ENCODE assay signal across 15 mouse cellular contexts in genomic region chr8:83182784-83183183, GRCm38 (mm10). TPM values are rescaled to one million over a fixed set of nuclear protein-coding genes. Genes with fewer than 3 reads are reported as not detected.
A peak's percentile ranks its signal among the peaks of the same experiment; 100 is the strongest.
DNase-seq lines count a peak whose midpoint lies in the region; ATAC-seq and TF ChIP-seq lines count a peak whose summit lies in the region.
"Had no signal": no experiment of that assay in that cellular context is flagged by ENCODE, and none has a peak within 500 bp of the region (broad histone marks: within the 10 kb centered on the region; RNA-seq: fewer than 3 reads in every experiment).

No protein-coding gene starts in this region.

- intact Hi-C loops in left cerebral cortex, postnatal 4 days (cut with DNase I): no loop called here

- H3K27ac ChIP-seq in kidney, embryonic 16.5 days (ENCODE audit: low read length): peak overlapping the region; percentile 52; the same call in 1 of the 2 replicates
- peak overlapping the region; percentile 66 for H3K27ac ChIP-seq in hindbrain, embryonic 12.5 days
- H3K27ac ChIP-seq in neural tube, embryonic 13.5 days (replicated peaks): peak overlapping the region; percentile 67
- H3K27ac ChIP-seq: kidney, embryonic 15.5 days; limb, embryonic 12.5 days had no signal

- no peak overlapping the region for H3K4me3 ChIP-seq in kidney, embryonic 16.5 days (ENCODE audit: low read length)
- H3K4me3 ChIP-seq in hindbrain, embryonic 12.5 days: no peak overlapping the region
- no peak overlapping the region for H3K4me3 ChIP-seq in neural tube, embryonic 13.5 days
- H3K4me3 ChIP-seq: embryonic facial prominence, embryonic 15.5 days; kidney, embryonic 15.5 days; limb, embryonic 12.5 days had no signal

- no peaks in the 10 kb centered on the region for H3K27me3 ChIP-seq in kidney, embryonic 16.5 days (ENCODE audit: insufficient read depth, low read length)
- H3K27me3 ChIP-seq in hindbrain, embryonic 12.5 days: no peaks in the 10 kb centered on the region
- no peaks in the 10 kb centered on the region for H3K27me3 ChIP-seq in neural tube, embryonic 13.5 days
- H3K27me3 ChIP-seq: CH12.LX; embryonic facial prominence, embryonic 15.5 days; kidney, embryonic 15.5 days; limb, embryonic 12.5 days; Patski had no signal

- no peak for DNase-seq in kidney, postnatal 14 days
- peak; percentile 50 for DNase-seq in brain, embryonic 14.5 days (ENCODE audit: low read depth)
- DNase-seq in right cerebral cortex, adult 18-20 months: no peak
- DNase-seq in left cerebral cortex, postnatal 4 days: no peak
- DNase-seq: heart, postnatal 36 days had no signal

- no peak for ATAC-seq in kidney, embryonic 16.5 days (ENCODE audit: low FRiP score, low TSS enrichment)
- peak; percentile 54 for ATAC-seq in hindbrain, embryonic 12.5 days (ENCODE audit: low FRiP score)
- no peak for ATAC-seq in neural tube, embryonic 13.5 days (ENCODE audit: low read depth)
- ATAC-seq: Patski had no signal

- 70% methylated on average over 5 of the region's 5 CpGs for WGBS in kidney, embryonic 16.5 days
- WGBS in hindbrain, embryonic 12.5 days: 57% methylated on average over 5 of the region's 5 CpGs
- WGBS in neural tube, embryonic 13.5 days: 44% methylated on average over 5 of the region's 5 CpGs

- H3K9me3 ChIP-seq in kidney, embryonic 16.5 days (ENCODE audit: low read length): no peaks in the 10 kb centered on the region
- H3K9me3 ChIP-seq in hindbrain, embryonic 12.5 days (replicated peaks): no peaks in the 10 kb centered on the region
- no peaks in the 10 kb centered on the region for H3K9me3 ChIP-seq in neural tube, embryonic 13.5 days
- H3K9me3 ChIP-seq: embryonic facial prominence, embryonic 15.5 days; kidney, embryonic 15.5 days; limb, embryonic 12.5 days had no signal

- no peaks in the 10 kb centered on the region for H3K36me3 ChIP-seq in kidney, embryonic 16.5 days (ENCODE audit: insufficient read depth, low read length)
- H3K36me3 ChIP-seq in hindbrain, embryonic 12.5 days: no peaks in the 10 kb centered on the region
- H3K36me3 ChIP-seq in neural tube, embryonic 13.5 days: no peaks in the 10 kb centered on the region
- H3K36me3 ChIP-seq: embryonic facial prominence, embryonic 15.5 days; kidney, embryonic 15.5 days; limb, embryonic 12.5 days had no signal

- H3K9ac ChIP-seq in kidney, embryonic 16.5 days (replicated peaks; ENCODE audit: low read length): no peak overlapping the region; the same call in 1 of the 2 replicates
- H3K9ac ChIP-seq in hindbrain, embryonic 12.5 days: no peak overlapping the region
- H3K9ac ChIP-seq in neural tube, embryonic 13.5 days: 0 out of 2 replicates have a peak overlapping the region, but pooled peaks have one; percentile 12
- H3K9ac ChIP-seq: embryonic facial prominence, embryonic 15.5 days; kidney, embryonic 15.5 days; limb, embryonic 12.5 days had no signal

- no peak for TF ChIP-seq CTCF in brain, embryonic 14.5 days (IDR thresholded peaks at IDR 0.05; ENCODE audit: borderline replicate concordance, extremely low read depth, insufficient read depth, insufficient read length)

- no peak overlapping the region for H3K4me2 ChIP-seq in kidney, embryonic 16.5 days (replicated peaks; ENCODE audit: low read depth, low read length)
- H3K4me2 ChIP-seq in hindbrain, embryonic 12.5 days (replicated peaks): no peak overlapping the region
- no peak overlapping the region for H3K4me2 ChIP-seq in neural tube, embryonic 13.5 days
- H3K4me2 ChIP-seq: embryonic facial prominence, embryonic 15.5 days; kidney, embryonic 15.5 days; limb, embryonic 12.5 days had no signal

- TF ChIP-seq POLR2A in brain, embryonic 14.5 days (IDR thresholded peaks at IDR 0.05; ENCODE audit: borderline replicate concordance, extremely low read depth, insufficient read depth, insufficient read length, poor library complexity, severe bottlenecking): no peak

- H3K4me1 ChIP-seq in kidney, embryonic 16.5 days (ENCODE audit: insufficient read depth, low read length): peaks cover 18% of the 10 kb centered on the region
- peaks cover 34% of the 10 kb centered on the region for H3K4me1 ChIP-seq in hindbrain, embryonic 12.5 days
- peaks cover 54% of the 10 kb centered on the region for H3K4me1 ChIP-seq in neural tube, embryonic 13.5 days (replicated peaks)

RNA-seq across cellular contexts. Expression of gene Gm10645, which starts 16.8 kb away (rescaled TPM):
- polyA plus RNA-seq in kidney, embryonic 16.5 days (2015; fragmentation: Nextera tagmentation; extraction: Ambion mirVana): 0.86 and 1.7 TPM in 2 replicates
- 1.6 and 3.0 TPM in 2 replicates for polyA plus RNA-seq in brain, embryonic 14.5 days (2012; rRNA removed)
- polyA plus RNA-seq in hindbrain, embryonic 12.5 days (2016; fragmentation: Nextera tagmentation; extraction: Ambion mirVana): 7.5 and 7.9 TPM in 2 replicates
- 6.7 and 6.9 TPM in 2 replicates for polyA plus RNA-seq in neural tube, embryonic 13.5 days (2015; fragmentation: Nextera tagmentation; extraction: Ambion mirVana)
- total RNA-seq in left cerebral cortex, postnatal 4 days (2021): 1 to 10 TPM; 1.3 to 2.6 TPM
- total RNA-seq: common myeloid progenitor, adult 5-6 weeks; heart, postnatal 36 days had no signal
- polyA plus RNA-seq: testis, adult 2 months had no signal

RNA-seq across cellular contexts. Expression of gene Tbc1d9, which starts 17.6 kb away (rescaled TPM):
- 2.3 TPM in 2 replicates for polyA plus RNA-seq in kidney, embryonic 16.5 days (2015; fragmentation: Nextera tagmentation; extraction: Ambion mirVana)
- polyA plus RNA-seq in brain, embryonic 14.5 days (2012; rRNA removed): 48.5 and 75.7 TPM in 2 replicates
- polyA plus RNA-seq in hindbrain, embryonic 12.5 days (2016; fragmentation: Nextera tagmentation; extraction: Ambion mirVana): 14.8 and 16.3 TPM in 2 replicates
- polyA plus RNA-seq in neural tube, embryonic 13.5 days (2015; fragmentation: Nextera tagmentation; extraction: Ambion mirVana): 15.3 and 16.3 TPM in 2 replicates
- 100 to 1,000 TPM; 122 to 129 TPM for total RNA-seq in left cerebral cortex, postnatal 4 days (2021)
